Mouse (Mus musculus): ENCODE measurements around the gene Vac14. TPM values are rescaled to one million over a fixed set of nuclear protein-coding genes. Genes with fewer than 3 reads are reported as not detected.

Gene Vac14
- polyA plus RNA-seq, 1 experiment from 2014 or later: 16.1 TPM

DNA sequence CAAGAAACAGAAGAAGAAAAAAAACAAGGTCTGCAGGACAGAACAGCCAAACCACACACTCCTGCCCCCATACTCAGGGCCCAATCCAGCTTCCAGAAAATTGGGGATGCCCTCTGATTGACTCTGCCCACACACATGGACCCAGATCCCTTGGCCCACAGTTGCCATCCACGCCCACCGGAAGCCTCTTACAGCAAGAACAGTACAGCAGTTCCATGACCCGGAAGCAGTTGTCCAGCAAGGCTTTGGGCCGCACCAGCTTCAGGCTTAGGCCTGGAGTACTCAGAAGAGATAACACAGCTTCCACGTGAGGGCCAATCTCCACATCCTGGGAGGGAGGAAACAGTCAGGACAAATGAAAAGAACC is 124.0 kb downstream of the Vac14 start:
- WGBS: 87% methylated on average over 5 of the region's 5 CpGs
- no peak for ATAC-seq (replicated peaks; ENCODE audit: low FRiP score, low read depth)
- H3K36me3 ChIP-seq (ENCODE audit: insufficient read depth, low read length): peaks cover 23% of the 10 kb centered on the region
- H3K27ac ChIP-seq: no peak overlapping the region
- H3K9me3 ChIP-seq (replicated peaks; ENCODE audit: low read length): no peaks in the 10 kb centered on the region
- no peaks in the 10 kb centered on the region for H3K27me3 ChIP-seq (ENCODE audit: insufficient read depth, low read length)
- no peak overlapping the region for H3K4me3 ChIP-seq (replicated peaks; ENCODE audit: low read depth, low read length)
- no peak overlapping the region for H3K9ac ChIP-seq (ENCODE audit: low read depth, low read length)
- no peak for TF ChIP-seq CTCF (IDR thresholded peaks at IDR 0.05; ENCODE audit: low read depth)
- no peak overlapping the region for H3K4me2 ChIP-seq (ENCODE audit: low read length)
- DNase-seq (ENCODE audit: low spot score): no peak
- H3K4me1 ChIP-seq (replicated peaks; ENCODE audit: insufficient read depth, low read length): no peaks in the 10 kb centered on the region

DNA sequence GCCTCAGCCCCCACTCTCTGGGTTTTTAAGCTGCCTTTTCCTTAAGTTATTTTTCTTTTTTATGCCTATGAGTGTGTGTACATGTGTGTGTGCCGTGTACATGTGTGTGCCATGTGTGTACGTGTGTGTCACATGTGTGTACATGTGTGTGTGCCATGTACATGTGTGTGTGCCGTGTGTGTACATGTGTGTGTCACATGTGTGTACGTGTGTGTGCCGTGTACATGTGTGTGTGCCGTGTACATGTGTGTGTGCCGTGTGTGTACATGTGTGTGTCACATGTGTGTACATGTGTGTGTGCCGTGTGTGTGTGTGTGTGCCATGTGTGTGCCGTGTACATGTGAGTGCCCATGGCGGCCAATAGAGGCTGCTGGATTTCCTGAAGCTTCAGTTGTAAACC is 126.8 kb downstream of the Vac14 start:
- Histone ChIP-seq H3K27ac (no peak overlapping the region), H3K27me3 (ENCODE audit: insufficient read depth, low read length) (no peaks in the 10 kb centered on the region), H3K9me3 (replicated peaks; ENCODE audit: low read length) (no peaks in the 10 kb centered on the region), H3K36me3 (ENCODE audit: insufficient read depth, low read length) (no peaks in the 10 kb centered on the region), H3K4me2 (ENCODE audit: low read length) (no peak overlapping the region), H3K9ac (ENCODE audit: low read depth, low read length) (no peak overlapping the region), H3K4me3 (replicated peaks; ENCODE audit: low read depth, low read length) (no peak overlapping the region), H3K4me1 (replicated peaks; ENCODE audit: insufficient read depth, low read length) (no peaks in the 10 kb centered on the region)
- DNase-seq (ENCODE audit: low spot score): no peak
- no peak for ATAC-seq (replicated peaks; ENCODE audit: low FRiP score, low read depth)
- no peak for TF ChIP-seq CTCF (IDR thresholded peaks at IDR 0.05; ENCODE audit: low read depth)
- 93% methylated on average over 10 of the region's 10 CpGs for WGBS

DNA sequence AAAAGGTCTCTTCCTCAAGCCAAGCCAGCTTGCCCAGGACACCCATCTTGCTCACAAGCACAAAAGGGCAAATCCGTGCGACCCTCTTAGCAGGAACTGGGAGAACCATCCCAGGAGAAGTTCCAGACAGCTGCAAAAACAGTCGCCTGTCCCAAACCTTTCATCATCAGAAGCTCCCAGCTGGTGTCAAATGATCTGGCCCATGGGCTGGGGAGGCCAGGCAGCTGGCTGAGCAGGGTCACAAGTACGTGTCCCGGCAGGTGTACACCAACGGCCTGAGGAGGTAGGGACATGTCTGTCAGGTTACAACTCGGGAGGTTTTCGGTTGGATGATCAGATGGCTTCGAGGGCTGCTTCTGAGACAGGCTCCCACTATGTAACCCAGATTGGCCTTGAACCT is 128.3 kb downstream of the Vac14 start:
- H3K27ac ChIP-seq: no peak overlapping the region
- DNase-seq (ENCODE audit: low spot score) (no peak), ATAC-seq (replicated peaks; ENCODE audit: low FRiP score, low read depth) (no peak)
- H3K36me3 ChIP-seq (ENCODE audit: insufficient read depth, low read length): no peaks in the 10 kb centered on the region
- no peak for TF ChIP-seq CTCF (IDR thresholded peaks at IDR 0.05; ENCODE audit: low read depth)
- no peaks in the 10 kb centered on the region for H3K27me3 ChIP-seq (ENCODE audit: insufficient read depth, low read length)
- no peak overlapping the region for H3K9ac ChIP-seq (ENCODE audit: low read depth, low read length)
- 33% methylated on average over 9 of the region's 9 CpGs for WGBS
- H3K4me2 ChIP-seq (ENCODE audit: low read length): no peak overlapping the region
- H3K4me1 ChIP-seq (replicated peaks; ENCODE audit: insufficient read depth, low read length): no peaks in the 10 kb centered on the region
- H3K4me3 ChIP-seq (replicated peaks; ENCODE audit: low read depth, low read length): no peak overlapping the region
- H3K9me3 ChIP-seq (replicated peaks; ENCODE audit: low read length): no peaks in the 10 kb centered on the region

DNA sequence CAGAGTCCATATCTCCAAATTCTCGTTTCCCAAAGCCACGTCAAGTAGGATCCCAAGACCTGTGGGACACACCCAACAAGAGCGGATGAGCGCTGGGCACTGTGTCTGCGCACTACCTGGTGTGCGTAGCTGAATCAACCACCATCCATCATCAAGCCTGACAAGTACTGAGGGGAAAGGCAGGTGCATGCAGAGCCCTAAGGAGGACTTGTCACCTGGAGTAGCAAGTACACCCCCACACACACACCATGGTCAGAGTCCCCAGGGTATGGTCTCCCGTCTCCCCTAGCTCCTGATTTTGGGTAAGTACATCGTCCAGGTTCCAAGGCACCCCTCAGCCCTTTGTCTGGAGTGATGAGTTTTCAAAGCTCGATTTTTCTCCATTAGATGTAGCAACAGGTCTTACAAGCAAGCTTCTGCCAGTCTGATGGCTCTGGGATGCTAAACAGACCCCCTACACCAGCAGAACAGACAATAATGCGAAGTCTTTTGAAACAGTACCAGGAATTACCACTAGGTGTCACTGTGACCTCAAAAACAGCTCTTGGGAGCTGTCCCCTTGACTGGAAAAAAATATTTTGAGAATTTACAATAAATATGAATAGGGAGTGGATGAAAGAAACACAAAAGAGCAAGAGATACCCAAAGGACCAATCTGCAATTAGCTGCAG is 131.2 kb downstream of the Vac14 start:
- Histone ChIP-seq H3K9ac (ENCODE audit: low read depth, low read length) (no peak overlapping the region), H3K36me3 (ENCODE audit: insufficient read depth, low read length) (no peaks in the 10 kb centered on the region), H3K27ac (no peak overlapping the region), H3K4me2 (ENCODE audit: low read length) (no peak overlapping the region), H3K4me1 (replicated peaks; ENCODE audit: insufficient read depth, low read length) (no peaks in the 10 kb centered on the region), H3K27me3 (ENCODE audit: insufficient read depth, low read length) (no peaks in the 10 kb centered on the region), H3K4me3 (replicated peaks; ENCODE audit: low read depth, low read length) (no peak overlapping the region), H3K9me3 (replicated peaks; ENCODE audit: low read length) (no peaks in the 10 kb centered on the region)
- TF ChIP-seq CTCF (IDR thresholded peaks at IDR 0.05; ENCODE audit: low read depth): peak; percentile 93
- ATAC-seq (replicated peaks; ENCODE audit: low FRiP score, low read depth): 0 out of 2 replicates have a peak, but pooled peaks have one; percentile 12
- WGBS: 58% methylated on average over 10 of the region's 10 CpGs
- DNase-seq (ENCODE audit: low spot score): peak; percentile 81

DNA sequence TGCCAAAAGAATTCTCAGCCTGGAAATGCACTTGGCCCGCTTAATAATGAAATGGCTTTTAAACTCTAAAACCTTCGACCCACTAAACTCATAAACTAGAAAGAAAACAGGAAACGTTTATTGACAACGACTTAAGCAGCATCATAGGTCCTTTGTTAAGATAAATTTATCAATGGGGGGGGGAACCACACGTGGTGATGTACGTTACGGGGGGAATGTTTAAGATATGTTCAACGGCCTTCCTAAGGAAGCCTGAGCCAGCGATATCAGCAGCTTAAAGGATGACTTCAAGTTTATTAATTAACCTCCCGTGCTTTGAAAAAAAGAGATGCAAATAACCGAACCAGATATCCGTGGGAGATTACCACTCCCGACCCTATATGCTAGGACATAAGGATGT is 131.9 kb downstream of the Vac14 start:
- no peak overlapping the region for H3K9ac ChIP-seq (ENCODE audit: low read depth, low read length)
- 24% methylated on average over 13 of the region's 13 CpGs for WGBS

DNA sequence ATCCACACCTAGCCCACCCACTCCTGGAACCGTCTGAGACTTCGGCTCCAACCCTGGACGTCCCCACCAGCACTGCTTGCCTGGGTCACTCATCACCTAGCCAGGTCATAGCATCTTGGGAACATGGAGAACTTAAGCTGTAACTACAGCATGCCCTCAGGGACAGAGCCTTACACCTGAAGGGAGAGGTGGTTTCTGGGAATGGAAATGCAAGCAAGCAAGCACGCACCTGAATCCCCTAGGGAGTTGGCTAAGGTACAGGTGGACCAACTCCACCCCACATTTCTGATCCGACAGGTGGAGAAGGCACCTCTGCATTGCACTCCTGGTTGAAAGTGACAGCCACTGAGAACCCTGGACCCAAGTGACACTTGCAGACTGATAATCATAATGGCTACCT is 133.1 kb downstream of the Vac14 start:
- no peak for DNase-seq (ENCODE audit: low spot score)

More for the DNA sequence above, 131.9 kb downstream of the Vac14 start:
- Histone ChIP-seq H3K27me3 (ENCODE audit: insufficient read depth, low read length) (no peaks in the 10 kb centered on the region), H3K4me3 (replicated peaks; ENCODE audit: low read depth, low read length) (no peak overlapping the region), H3K4me2 (ENCODE audit: low read length) (no peak overlapping the region), H3K4me1 (replicated peaks; ENCODE audit: insufficient read depth, low read length) (no peaks in the 10 kb centered on the region), H3K27ac (no peak overlapping the region), H3K36me3 (ENCODE audit: insufficient read depth, low read length) (no peaks in the 10 kb centered on the region), H3K9me3 (replicated peaks; ENCODE audit: low read length) (no peaks in the 10 kb centered on the region)
- TF ChIP-seq CTCF (IDR thresholded peaks at IDR 0.05; ENCODE audit: low read depth): no peak
- no peak for DNase-seq (ENCODE audit: low spot score)
- ATAC-seq (replicated peaks; ENCODE audit: low FRiP score, low read depth): no peak

DNA sequence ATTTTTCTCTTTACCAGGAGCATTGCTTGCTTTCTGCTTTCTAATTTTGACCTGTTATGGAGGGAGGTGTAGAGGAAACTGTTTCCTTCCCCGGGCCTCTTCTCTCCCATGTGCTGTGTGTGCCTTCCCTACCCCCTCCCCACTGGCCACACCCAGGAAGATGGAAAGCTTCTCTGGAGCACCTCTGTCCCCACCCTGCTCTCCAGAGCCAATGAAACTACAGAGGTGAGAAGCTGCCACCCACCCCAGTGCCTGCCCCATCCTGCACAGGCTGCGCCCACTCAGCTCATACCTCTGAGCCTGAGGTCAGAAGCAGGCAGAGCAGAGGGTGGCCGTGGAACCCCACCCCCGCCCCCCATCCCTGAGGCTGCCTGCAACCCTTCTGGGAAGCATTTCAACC is 136.3 kb downstream of the Vac14 start:
- Histone ChIP-seq H3K9me3 (replicated peaks; ENCODE audit: low read length) (no peaks in the 10 kb centered on the region), H3K4me2 (ENCODE audit: low read length) (no peak overlapping the region), H3K27me3 (ENCODE audit: insufficient read depth, low read length) (no peaks in the 10 kb centered on the region), H3K4me3 (replicated peaks; ENCODE audit: low read depth, low read length) (no peak overlapping the region), H3K36me3 (ENCODE audit: insufficient read depth, low read length) (no peaks in the 10 kb centered on the region), H3K4me1 (replicated peaks; ENCODE audit: insufficient read depth, low read length) (no peaks in the 10 kb centered on the region), H3K9ac (ENCODE audit: low read depth, low read length) (no peak overlapping the region), H3K27ac (no peak overlapping the region)
- no peak for TF ChIP-seq CTCF (IDR thresholded peaks at IDR 0.05; ENCODE audit: low read depth)
- ATAC-seq (replicated peaks; ENCODE audit: low FRiP score, low read depth) (peak; percentile 55; the same call in 1 of the 2 replicates), DNase-seq (ENCODE audit: low spot score) (no peak)
- 40% methylated on average over 4 of the region's 4 CpGs for WGBS

More for the DNA sequence above, 133.1 kb downstream of the Vac14 start:
- 71% methylated on average over 5 of the region's 5 CpGs for WGBS
- H3K9me3 ChIP-seq (replicated peaks; ENCODE audit: low read length): no peaks in the 10 kb centered on the region
- H3K4me3 ChIP-seq (replicated peaks; ENCODE audit: low read depth, low read length): no peak overlapping the region
- H3K27me3 ChIP-seq (ENCODE audit: insufficient read depth, low read length): no peaks in the 10 kb centered on the region
- no peak overlapping the region for H3K27ac ChIP-seq
- no peaks in the 10 kb centered on the region for H3K4me1 ChIP-seq (replicated peaks; ENCODE audit: insufficient read depth, low read length)
- H3K4me2 ChIP-seq (ENCODE audit: low read length): no peak overlapping the region
- no peaks in the 10 kb centered on the region for H3K36me3 ChIP-seq (ENCODE audit: insufficient read depth, low read length)
- no peak overlapping the region for H3K9ac ChIP-seq (ENCODE audit: low read depth, low read length)
- ATAC-seq (replicated peaks; ENCODE audit: low FRiP score, low read depth): no peak
- TF ChIP-seq CTCF (IDR thresholded peaks at IDR 0.05; ENCODE audit: low read depth): no peak
